Mouse (Mus musculus) ovary, adult 2 months (tissue): ENCODE results near the gene Cenpj. TPM values are rescaled to one million over a fixed set of nuclear protein-coding genes. Genes with fewer than 3 reads are reported as not detected.

Experiments used
- polyA plus RNA-seq: library from polyadenylated mRNA; depleted of rRNA; stranded (reverse); fragments of >200 nt; gene quantifications from 2 replicates; pipeline ENCODE4 v1.2.3, GENCODE M21; 2012; rRNA removed

The Cenpj gene
- 0.94 and 0.95 TPM in 2 replicates for polyA plus RNA-seq

GRCm38 (mm10) chr14:56575416-56575815 lies at the start of gene Cenpj, which contains the start of gene Parp4:
Gene Cenpj, minus strand, starts transcription at chr14:56575425.
Gene Parp4, plus strand, starts transcription at chr14:56575619.

Other genes with a start within 250 kb of the Cenpj start
- 0.21 and 0.31 TPM in 2 replicates for gene Atp12a, start 210.4 kb downstream of the Cenpj start, polyA plus RNA-seq
- gene Rnf17, start 172.8 kb downstream of the Cenpj start, polyA plus RNA-seq: 0.10 and 0.14 TPM in 2 replicates
- gene Parp4, start 194 bp upstream of the Cenpj start, polyA plus RNA-seq: 6.6 and 6.8 TPM in 2 replicates
- 3.8 and 4.2 TPM in 2 replicates for gene Mphosph8, start 92.8 kb upstream of the Cenpj start, polyA plus RNA-seq
- gene Pspc1, start 202.9 kb upstream of the Cenpj start, polyA plus RNA-seq: 9.3 and 9.7 TPM in 2 replicates
- 3.4 and 4.8 TPM in 2 replicates for gene Zmym5, start 236.3 kb upstream of the Cenpj start, polyA plus RNA-seq